Mouse (Mus musculus) intestine, embryonic 16.5 days (tissue): ENCODE measurements around the gene Dcun1d3. TPM values are rescaled to one million over a fixed set of nuclear protein-coding genes. Genes with fewer than 3 reads are reported as not detected.

Source experiments
- ATAC-seq: fragments of 200-750 bp; cut with Nextera tagmentation; 2 replicates; pipeline ENCODE4 v1.8.0; 2017; ENCODE audit warnings: moderate TSS enrichment, moderate library complexity
- H3K27ac ChIP-seq: fragments of 300-500 bp; sonication (generic); 2 replicates; pipeline ENCODE4 v1.5.1; 2014; ENCODE audit warnings: mild to moderate bottlenecking, low read length
- H3K27me3 ChIP-seq: fragments of 300-500 bp; sonication (generic); replicated peaks from 2 replicates; pipeline ENCODE4 v1.6.1; 2014; ENCODE audit warnings: low read length, control low read depth, mixed read lengths; ENCODE audit not compliant: control insufficient read depth, insufficient read depth
- H3K36me3 ChIP-seq: fragments of 300-500 bp; sonication (generic); 2 replicates; pipeline ENCODE4 v1.6.1; 2014; ENCODE audit warnings: low read length, control low read depth; ENCODE audit not compliant: control insufficient read depth, insufficient read depth
- H3K4me1 ChIP-seq: fragments of 300-500 bp; sonication (generic); 2 replicates; pipeline ENCODE4 v1.6.1; 2014; ENCODE audit warnings: low read length, control low read depth, mixed read lengths; ENCODE audit not compliant: control insufficient read depth, insufficient read depth
- H3K4me2 ChIP-seq: fragments of 300-500 bp; sonication (generic); 2 replicates; pipeline ENCODE4 v1.6.1; 2014; ENCODE audit warnings: low read depth, low read length, control low read depth
- H3K4me3 ChIP-seq: fragments of 300-500 bp; sonication (generic); 2 replicates; pipeline ENCODE4 v1.5.1; 2014; ENCODE audit warnings: mild to moderate bottlenecking, low read length
- H3K9ac ChIP-seq: fragments of 300-500 bp; sonication (generic); 2 replicates; pipeline ENCODE4 v1.6.1; 2014; ENCODE audit warnings: low read depth, low read length
- H3K9me3 ChIP-seq: fragments of 300-500 bp; sonication (generic); 2 replicates; pipeline ENCODE4 v1.6.1; 2016; ENCODE audit warnings: low read length, control low read depth; ENCODE audit not compliant: control insufficient read depth
- WGBS: fragments of 180-500 bp; shearing (Covaris S2); extraction: QIAGEN DNeasy Blood & Tissue Kit; methylation state at CpG from one replicate; pipeline ENCODE4 v1.1.7; 2014; 5-methylcytosine and 5-hydroxymethylcytosine counted together
- polyA plus RNA-seq: library from polyadenylated mRNA; unstranded; fragments of >200 nt; fragmentation: Nextera tagmentation; extraction: Ambion mirVana; gene quantifications from 2 replicates; pipeline ENCODE4 v1.2.1, GENCODE M21; 2015

Gene Dcun1d3
- polyA plus RNA-seq, 1 experiment from 2014 or later: 13.9 TPM

- ATAC-seq: 0 out of 2 replicates have a peak, but pooled peaks have one; percentile 31
- WGBS: 95% methylated on average over 4 of the region's 4 CpGs
- H3K27me3 ChIP-seq: no peaks in the 10 kb centered on the region
- H3K36me3 ChIP-seq: no peaks in the 10 kb centered on the region
- H3K9me3 ChIP-seq: no peaks in the 10 kb centered on the region
- 0 out of 2 replicates have a peak, but pooled peaks cover 2% of the 10 kb centered on the region for H3K4me1 ChIP-seq
- H3K27ac ChIP-seq: no peak overlapping the region
- no peak overlapping the region for H3K9ac ChIP-seq
- no peak overlapping the region for H3K4me2 ChIP-seq
- H3K4me3 ChIP-seq: no peak overlapping the region
These were observed 16.9 kb downstream of the Dcun1d3 start for GRCm38 (mm10) chr7:119879171-119879570.

- ATAC-seq: no peak
- Histone ChIP-seq H3K9me3 (no peaks in the 10 kb centered on the region), H3K27me3 (no peaks in the 10 kb centered on the region), H3K4me2 (no peak overlapping the region), H3K27ac (no peak overlapping the region), H3K36me3 (no peaks in the 10 kb centered on the region), H3K9ac (no peak overlapping the region), H3K4me3 (no peak overlapping the region), H3K4me1 (0 out of 2 replicates have a peak, but pooled peaks cover 2% of the 10 kb centered on the region)
- 59% methylated on average over 3 of the region's 3 CpGs for WGBS
These were observed 20.2 kb downstream of the Dcun1d3 start for GRCm38 (mm10) chr7:119875776-119876440.

GRCm38 (mm10) chr7:119873050-119873449 is 23.0 kb downstream of the Dcun1d3 start:
- WGBS: 55% methylated on average over 2 of the region's 2 CpGs
- no peak overlapping the region for H3K9ac ChIP-seq
- H3K4me2 ChIP-seq: no peak overlapping the region
- ATAC-seq: no peak
- H3K9me3 ChIP-seq: no peaks in the 10 kb centered on the region
- H3K4me3 ChIP-seq: no peak overlapping the region
- H3K27me3 ChIP-seq: no peaks in the 10 kb centered on the region
- H3K27ac ChIP-seq: no peak overlapping the region
- H3K4me1 ChIP-seq: no peaks in the 10 kb centered on the region
- H3K36me3 ChIP-seq: no peaks in the 10 kb centered on the region

- Histone ChIP-seq H3K9ac (no peak overlapping the region), H3K27ac (no peak overlapping the region), H3K4me1 (no peaks in the 10 kb centered on the region), H3K9me3 (no peaks in the 10 kb centered on the region), H3K4me2 (no peak overlapping the region), H3K36me3 (no peaks in the 10 kb centered on the region), H3K27me3 (no peaks in the 10 kb centered on the region), H3K4me3 (no peak overlapping the region)
- ATAC-seq: no peak
- WGBS: 96% methylated on average over 4 of the region's 4 CpGs
These were observed 23.9 kb downstream of the Dcun1d3 start for GRCm38 (mm10) chr7:119872204-119872603.

- 54% methylated on average over 1 of the region's 1 CpGs for WGBS
- H3K27ac ChIP-seq: no peak overlapping the region
- ATAC-seq: no peak
- H3K4me1 ChIP-seq: peaks cover 13% of the 10 kb centered on the region
- no peaks in the 10 kb centered on the region for H3K27me3 ChIP-seq
- no peaks in the 10 kb centered on the region for H3K36me3 ChIP-seq
- H3K4me3 ChIP-seq: no peak overlapping the region
- no peaks in the 10 kb centered on the region for H3K9me3 ChIP-seq
- H3K9ac ChIP-seq: no peak overlapping the region
- no peak overlapping the region for H3K4me2 ChIP-seq
These were observed 30.0 kb downstream of the Dcun1d3 start for GRCm38 (mm10) chr7:119866136-119866535.

GRCm38 (mm10) chr7:119864500-119864899 is 31.6 kb downstream of the Dcun1d3 start:
- 67% methylated on average over 5 of the region's 5 CpGs for WGBS
- Histone ChIP-seq H3K9me3 (no peaks in the 10 kb centered on the region), H3K27ac (no peak overlapping the region), H3K4me1 (peaks cover 20% of the 10 kb centered on the region), H3K9ac (no peak overlapping the region), H3K4me2 (no peak overlapping the region), H3K4me3 (no peak overlapping the region), H3K27me3 (no peaks in the 10 kb centered on the region), H3K36me3 (no peaks in the 10 kb centered on the region)
- ATAC-seq: no peak

- Histone ChIP-seq H3K27me3 (no peaks in the 10 kb centered on the region), H3K36me3 (0 out of 2 replicates have a peak, but pooled peaks cover 5% of the 10 kb centered on the region), H3K27ac (peak overlapping the region; percentile 53; the same call in 1 of the 2 replicates), H3K9ac (no peak overlapping the region), H3K4me2 (no peak overlapping the region), H3K4me1 (peaks cover 20% of the 10 kb centered on the region), H3K9me3 (no peaks in the 10 kb centered on the region), H3K4me3 (no peak overlapping the region)
- ATAC-seq: no peak
- 62% methylated on average over 1 of the region's 1 CpGs for WGBS
These were observed 33.9 kb downstream of the Dcun1d3 start for GRCm38 (mm10) chr7:119862167-119862566.

GRCm38 (mm10) chr7:119861335-119862091 is 34.6 kb downstream of the Dcun1d3 start:
- peaks cover 20% of the 10 kb centered on the region for H3K4me1 ChIP-seq
- H3K36me3 ChIP-seq: 0 out of 2 replicates have a peak, but pooled peaks cover 5% of the 10 kb centered on the region
- H3K9ac ChIP-seq: peak overlapping the region; percentile 48
- peak; percentile 68 for ATAC-seq
- no peaks in the 10 kb centered on the region for H3K27me3 ChIP-seq
- H3K27ac ChIP-seq: peak overlapping the region; percentile 53
- no peak overlapping the region for H3K4me3 ChIP-seq
- H3K9me3 ChIP-seq: no peaks in the 10 kb centered on the region
- H3K4me2 ChIP-seq: no peak overlapping the region
- WGBS: 33% methylated on average over 6 of the region's 6 CpGs

GRCm38 (mm10) chr7:119860971-119861334 is 35.1 kb downstream of the Dcun1d3 start:
- peak; percentile 69 for ATAC-seq
- H3K4me1 ChIP-seq: peaks cover 20% of the 10 kb centered on the region
- 0 out of 2 replicates have a peak overlapping the region, but pooled peaks have one; percentile 53 for H3K27ac ChIP-seq
- H3K27me3 ChIP-seq: no peaks in the 10 kb centered on the region
- H3K4me3 ChIP-seq: no peak overlapping the region
- 0 out of 2 replicates have a peak, but pooled peaks cover 5% of the 10 kb centered on the region for H3K36me3 ChIP-seq
- no peak overlapping the region for H3K4me2 ChIP-seq
- no peaks in the 10 kb centered on the region for H3K9me3 ChIP-seq
- H3K9ac ChIP-seq: no peak overlapping the region
